Mouse (Mus musculus): ENCODE results near the gene Foxj3.

DNA sequence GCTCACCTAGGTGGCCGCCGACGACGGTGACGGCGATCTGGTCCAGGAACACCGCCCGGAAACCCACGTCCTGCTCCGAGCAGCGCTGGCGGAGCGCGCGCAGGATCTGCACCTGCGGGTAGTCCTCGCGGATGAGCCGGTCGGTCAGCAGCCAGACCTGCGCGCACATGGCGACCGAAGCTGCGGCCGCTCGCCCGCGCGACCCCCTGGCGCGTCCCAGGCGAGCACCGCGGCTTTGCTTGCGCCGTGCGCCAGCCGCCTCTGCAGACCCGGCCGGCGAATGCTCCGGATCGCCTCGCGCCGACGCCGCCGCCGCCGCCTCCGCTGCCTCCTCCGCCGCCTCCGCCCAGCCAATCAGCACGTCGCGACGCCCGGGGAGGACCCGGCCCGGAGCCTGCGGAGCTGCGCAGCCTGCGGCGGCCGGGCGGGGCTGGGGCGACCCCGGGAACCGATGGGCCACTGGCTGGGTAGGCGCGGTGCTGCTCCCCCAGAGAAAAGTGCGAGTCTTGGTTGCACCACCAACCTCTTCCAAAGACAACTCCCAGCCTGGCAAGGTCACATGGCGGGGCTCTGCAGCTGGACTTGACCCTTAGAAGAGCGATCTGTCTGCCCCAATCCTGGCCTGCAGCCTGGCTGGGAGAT is 44.4 kb upstream of the Foxj3 start, which contains the start of gene Rimkla:
- TF ChIP-seq POLR2A (IDR thresholded peaks at IDR 0.05; ENCODE audit: insufficient read length, low read depth): no peak
- no peak for TF ChIP-seq CEBPB (IDR thresholded peaks at IDR 0.05; ENCODE audit: insufficient read depth, poor library complexity, severe bottlenecking)
- TF ChIP-seq REST (IDR thresholded peaks at IDR 0.05; ENCODE audit: insufficient read depth, insufficient read length): no peak
- TF ChIP-seq E2F4 (IDR thresholded peaks at IDR 0.05; ENCODE audit: insufficient read depth): no peak
- no peak for TF ChIP-seq TCF3 (IDR thresholded peaks at IDR 0.05; ENCODE audit: insufficient read length, low read depth)
- no peak for TF ChIP-seq POLR2AphosphoS2 (IDR thresholded peaks at IDR 0.05; ENCODE audit: insufficient read length, low read depth)
- no peak for TF ChIP-seq MAX (IDR thresholded peaks at IDR 0.05; ENCODE audit: low read depth)
- TF ChIP-seq USF1 (IDR thresholded peaks at IDR 0.05; ENCODE audit: low read depth): no peak
- no peak for TF ChIP-seq SRF (IDR thresholded peaks at IDR 0.05; ENCODE audit: control insufficient read depth, insufficient read length, low read depth)
- TF ChIP-seq MYOG (IDR thresholded peaks at IDR 0.05; ENCODE audit: control insufficient read depth in 1 of 3, insufficient read depth in 1 of 3, insufficient read length in 2 of 3, low read depth in 2 of 3): no peak
- no peak for TF ChIP-seq TCF12 (IDR thresholded peaks at IDR 0.05; ENCODE audit: insufficient read depth, poor library complexity, severe bottlenecking)
